Mouse (Mus musculus) thymus, adult 18-20 months (tissue): ENCODE measurements at regions not wholly inside any gene's neighbourhood (a gene's known extent, or its start where the extent isn't known, plus 50 kb on each side); places are given as distances from the start of the nearest gene placed in this dataset.

Source experiments
- DNase-seq, 2 experiments: peaks; one replicate each; pipeline ENCODE4 v3.0.0; 2022; ENCODE audit warnings: mixed read lengths in 2 of 2

DNA sequence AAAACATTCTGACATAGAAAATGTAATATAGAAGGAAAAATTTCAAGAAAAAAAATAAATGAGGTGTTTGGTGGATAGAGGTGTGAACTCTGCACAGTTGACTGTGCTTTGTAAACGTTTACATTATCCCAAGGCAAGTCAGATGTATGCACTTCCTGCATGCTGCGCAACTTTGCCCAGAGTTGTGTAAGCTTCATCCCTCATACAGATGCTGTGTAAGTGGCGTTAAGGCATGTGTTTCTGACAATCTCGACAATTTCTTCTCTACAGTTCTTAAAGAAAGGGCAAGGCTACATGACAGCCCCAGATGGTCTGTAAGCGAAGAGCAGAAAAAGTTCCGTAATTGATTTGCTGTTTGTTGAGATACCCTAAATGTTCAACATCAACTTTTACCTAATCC, 476.6 kb upstream of the Pitx2 start:
- DNase-seq, result no peak

DNA sequence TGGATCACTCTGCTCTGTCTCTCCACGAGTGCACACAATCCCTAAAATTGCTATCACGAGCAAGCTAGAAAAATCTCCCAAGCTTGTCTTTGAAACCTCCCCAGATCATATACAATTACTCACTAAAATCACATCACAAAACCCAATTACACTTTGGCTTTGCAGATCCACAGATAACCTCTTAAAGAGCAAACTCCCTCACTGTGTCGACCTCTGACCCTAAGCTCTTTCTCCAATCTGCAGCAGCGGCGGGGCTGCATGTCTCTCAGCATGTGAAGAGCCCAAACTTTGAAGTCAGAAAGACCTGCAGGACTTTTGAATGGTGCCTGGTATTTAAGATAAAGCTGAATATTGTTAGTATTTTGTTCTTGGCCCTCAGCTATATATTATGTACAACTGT, 479.4 kb upstream of the Pitx2 start:
- no peak for DNase-seq

DNA sequence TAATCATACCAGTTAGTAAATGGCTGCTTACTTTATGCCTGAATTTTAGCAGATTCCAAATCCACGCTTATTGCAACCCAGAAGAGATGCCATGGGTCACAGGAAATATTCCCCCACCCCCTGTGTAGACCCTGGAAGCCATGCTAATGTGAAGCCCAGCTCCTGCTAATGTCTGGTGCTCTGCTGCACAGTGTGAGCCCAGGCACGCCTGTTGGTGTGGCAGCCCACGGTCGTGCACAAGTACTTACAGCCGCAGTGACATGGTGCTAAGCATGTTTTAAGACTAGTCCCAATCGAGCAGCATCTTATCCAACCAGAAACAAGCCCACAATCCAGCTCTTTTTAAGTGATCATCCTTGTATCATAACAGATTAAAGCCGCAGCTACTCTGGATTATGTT, 480.5 kb upstream of the Pitx2 start:
- DNase-seq, result no peak

DNA sequence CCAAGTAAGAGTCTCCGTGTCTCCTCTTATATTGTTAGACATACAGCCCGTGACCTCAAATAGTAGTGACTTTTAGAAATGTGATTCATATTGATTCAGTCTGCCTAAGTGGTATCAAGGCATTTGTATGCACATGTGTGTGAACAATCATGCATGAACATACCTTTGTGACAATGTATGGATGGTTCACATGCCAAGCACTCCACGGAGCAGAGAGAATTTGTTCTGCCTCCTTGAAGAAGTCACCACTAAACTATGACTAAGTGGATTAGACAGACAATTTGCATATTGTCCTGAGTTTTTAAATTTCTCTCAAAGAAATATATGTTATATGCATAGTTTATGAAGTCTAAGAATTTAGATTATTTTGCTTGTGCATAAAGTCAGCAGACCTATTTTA, 492.4 kb upstream of the Pitx2 start:
- DNase-seq, result no peak

DNA sequence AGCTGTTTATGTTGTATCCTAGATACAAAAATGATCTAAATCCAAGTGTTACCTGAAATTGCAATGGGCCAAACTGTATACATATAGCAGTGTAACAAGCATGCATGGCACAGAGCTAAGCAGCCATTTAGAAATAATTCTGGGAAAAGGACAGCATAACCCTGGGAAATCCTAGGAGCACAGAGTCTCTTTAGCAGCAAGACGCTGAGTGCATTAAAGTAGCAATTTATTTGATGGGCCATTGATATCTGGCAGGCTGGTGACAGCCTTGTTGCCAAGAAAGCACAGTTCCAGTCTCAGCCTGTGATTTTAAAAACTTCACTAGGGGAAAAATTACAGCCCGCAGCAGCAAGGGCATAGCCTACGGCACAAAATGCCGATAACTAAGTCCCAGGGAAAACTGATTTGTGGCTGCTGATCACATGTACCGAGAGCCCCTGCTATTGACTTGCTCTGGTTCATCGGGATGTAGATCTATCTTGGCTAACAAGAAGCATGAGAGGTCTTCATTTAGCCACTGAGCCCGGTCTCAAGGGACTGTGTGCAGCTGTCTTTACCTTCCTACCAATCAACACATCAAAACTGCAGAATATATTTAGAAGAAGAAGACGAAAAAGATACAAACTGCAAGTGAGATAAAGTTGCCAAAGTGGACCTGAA, 531.1 kb upstream of the Pitx2 start:
- no peak for DNase-seq

DNA sequence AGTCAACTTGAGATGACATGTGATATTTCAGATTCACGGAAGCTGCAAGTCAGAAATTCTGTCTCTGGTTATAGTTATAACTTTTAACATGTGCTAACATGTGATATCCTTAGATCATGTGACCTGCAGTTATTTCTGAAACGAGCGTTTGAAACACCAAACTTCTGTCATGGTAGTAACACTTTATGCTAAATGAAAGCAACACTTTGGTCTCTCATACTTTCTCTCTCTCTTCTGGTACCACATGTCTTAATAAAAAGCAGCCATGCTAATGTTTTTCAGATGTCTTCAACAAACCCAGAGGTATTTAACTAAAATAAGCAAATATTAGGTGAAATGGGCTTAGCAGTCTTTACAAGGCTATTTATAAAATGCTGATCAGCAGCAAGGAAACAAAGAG, 534.5 kb upstream of the Pitx2 start:
- no peak for DNase-seq

DNA sequence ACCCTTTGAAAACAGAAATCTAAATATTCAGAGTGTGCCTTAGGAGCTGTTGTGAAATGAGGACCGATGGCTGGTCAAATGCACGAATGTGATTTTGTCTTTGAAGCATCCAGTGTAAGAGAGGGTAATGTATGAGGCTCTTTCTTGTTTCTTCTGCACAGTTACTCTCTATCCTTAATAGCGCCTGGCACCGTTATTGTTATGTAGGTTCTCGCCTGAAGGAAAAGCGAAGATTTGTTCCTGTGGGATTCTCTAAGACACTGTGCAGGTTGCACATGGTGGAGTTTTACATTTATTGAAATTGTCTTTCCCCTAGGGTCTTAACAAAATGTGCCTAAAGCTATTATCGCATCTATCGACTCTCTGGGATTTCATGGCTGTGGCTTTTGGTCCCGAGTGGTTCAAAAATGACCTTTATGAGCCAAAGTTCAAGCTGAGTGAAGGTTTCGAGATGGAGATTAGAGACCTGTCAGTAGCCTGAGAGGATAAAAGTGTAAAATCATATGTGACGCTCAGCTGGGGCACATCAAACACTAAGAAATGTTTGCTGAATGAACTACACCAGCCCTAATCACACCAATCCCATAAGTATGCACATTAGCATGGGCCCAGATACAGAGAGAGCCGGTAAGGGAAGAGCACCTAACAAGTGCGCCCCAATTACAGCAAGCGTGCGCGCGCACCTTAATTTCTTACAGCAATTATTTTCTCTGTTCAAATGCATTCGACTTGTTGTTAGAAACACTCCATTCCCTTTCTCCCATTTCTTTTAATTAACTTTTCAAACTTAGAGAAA, 562.5 kb upstream of the Pitx2 start:
- DNase-seq, result no peak

DNA sequence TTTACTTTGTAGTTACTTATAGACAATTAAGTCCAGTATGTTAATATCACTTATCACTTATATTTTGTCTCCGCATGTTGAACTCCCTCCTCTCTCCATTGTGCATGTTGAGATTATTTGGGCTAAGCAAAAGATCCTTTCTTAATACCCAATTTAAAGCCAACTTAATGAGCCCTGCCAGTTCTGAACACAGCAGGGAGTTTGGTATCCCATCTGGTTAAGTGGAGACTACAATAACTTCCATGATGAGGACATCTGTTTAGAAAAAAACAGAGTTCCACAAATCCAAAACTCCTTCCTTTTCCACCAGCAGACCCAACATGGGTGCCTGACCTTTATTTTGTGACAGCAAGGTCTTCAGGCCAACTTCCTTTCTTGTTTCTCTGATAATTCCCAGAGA, 572.0 kb upstream of the Pitx2 start:
- DNase-seq, result no peak

DNA sequence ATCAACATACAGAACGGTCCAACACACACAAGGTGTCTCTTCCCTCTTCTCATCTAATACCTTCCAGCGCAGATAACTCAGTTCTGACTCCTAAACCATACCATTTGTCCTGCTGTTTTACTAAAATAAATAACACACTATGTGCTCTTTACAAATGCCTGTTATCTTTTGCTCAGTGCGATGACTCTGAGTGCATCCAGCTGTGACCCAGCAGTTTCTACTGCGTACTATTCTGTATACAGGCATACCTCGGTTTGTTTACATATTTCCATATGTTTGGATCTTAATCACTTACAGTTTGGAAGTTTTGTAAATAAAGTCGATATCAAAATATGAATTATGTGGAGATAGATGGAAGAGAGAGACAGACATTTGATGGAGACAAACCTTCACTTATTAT, 583.0 kb upstream of the Pitx2 start:
- no peak for DNase-seq

DNA sequence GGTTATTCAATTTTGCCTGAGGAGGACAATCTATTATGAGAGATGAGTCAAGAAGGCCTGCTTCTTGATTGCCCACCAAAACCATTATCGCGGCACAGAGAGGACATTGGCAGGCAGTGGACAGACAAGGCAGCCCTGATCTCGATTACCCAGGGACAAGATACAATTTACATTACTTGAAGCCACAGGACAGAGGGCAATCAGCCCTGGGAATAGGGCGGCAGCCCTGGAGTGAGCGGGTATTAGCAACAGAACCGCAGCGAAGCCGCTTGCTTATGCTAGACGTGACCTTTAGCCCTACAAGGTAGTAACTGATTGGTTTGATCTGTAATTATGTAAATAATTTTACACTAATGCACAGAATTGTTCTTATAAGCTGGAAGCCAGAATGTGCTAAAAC, 586.0 kb upstream of the Pitx2 start:
- DNase-seq, result no peak

DNA sequence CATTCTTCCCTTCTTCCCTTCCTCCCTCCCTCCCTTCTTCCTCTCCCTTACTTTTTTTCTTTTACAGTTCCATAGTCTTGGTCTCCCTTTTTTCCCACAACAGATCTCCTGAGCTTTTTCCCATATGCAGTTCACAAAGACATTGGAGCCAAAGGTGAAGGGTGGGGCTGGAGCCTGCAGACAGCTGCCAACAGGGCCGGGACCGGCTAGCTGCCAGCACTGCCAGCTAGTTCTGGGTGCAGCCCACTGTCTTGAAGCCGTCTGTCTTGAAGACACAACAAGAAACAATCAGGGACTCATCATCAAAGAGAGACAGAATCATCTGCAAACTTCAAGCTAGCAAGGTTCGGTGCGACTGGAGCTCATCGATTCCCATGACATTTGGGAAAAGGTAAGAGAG, 588.9 kb upstream of the Pitx2 start:
- DNase-seq, result no peak

DNA sequence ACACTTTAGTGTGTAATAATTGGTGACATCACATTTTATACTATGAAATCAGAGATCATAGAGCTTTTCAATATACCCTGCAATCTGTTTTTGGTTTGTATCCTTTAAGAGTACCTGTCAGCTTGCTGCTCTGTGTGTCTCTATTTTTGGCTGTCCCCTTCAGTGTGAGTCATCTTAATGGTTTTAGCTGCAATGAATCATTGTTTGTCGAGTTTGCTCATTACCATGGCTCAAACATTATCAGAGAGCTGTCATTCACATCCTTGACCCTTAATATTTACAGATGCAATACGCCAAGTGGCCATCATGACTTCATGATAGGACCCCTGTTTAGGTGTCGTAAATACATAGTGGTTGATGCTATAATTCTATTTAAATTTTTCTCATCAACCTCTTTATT, 591.0 kb upstream of the Pitx2 start:
- no peak for DNase-seq

DNA sequence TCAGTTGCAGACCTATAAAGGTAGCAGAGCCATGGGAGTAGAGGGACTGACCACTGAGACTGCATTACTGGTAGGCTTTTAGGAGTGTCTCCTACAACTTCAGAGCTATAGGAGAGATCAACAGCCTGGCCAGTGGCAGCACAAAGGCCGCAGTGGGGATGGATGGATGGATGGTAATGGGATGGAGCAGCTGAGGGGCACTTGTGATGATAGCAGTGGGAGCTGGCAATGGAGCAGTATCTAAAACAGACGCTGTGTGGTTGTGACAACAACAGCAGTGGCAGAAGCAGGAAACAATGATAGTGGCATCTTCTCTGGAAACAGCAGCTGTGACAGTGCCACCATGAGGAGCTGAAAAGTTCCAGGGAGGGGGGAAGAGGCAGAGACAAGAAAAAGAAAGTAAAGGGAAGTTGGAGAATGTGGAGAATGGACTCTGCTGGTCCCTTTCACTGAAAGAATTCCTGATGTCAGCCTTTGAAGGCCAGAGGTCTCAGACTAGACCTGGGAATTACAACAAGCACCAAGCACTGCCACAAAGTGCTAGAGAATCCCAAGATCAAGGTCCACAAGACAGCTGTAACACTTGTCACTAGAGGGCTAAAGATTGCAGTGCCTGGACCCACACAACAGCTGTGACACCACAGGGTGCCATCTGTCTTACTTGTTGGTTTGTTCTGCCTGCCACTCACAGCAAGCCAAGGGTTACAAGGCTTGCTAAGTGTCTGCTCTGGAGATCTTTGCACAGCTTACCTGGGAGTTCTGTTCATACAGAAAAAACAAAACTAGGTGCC, 624.1 kb upstream of the Pitx2 start:
- DNase-seq, result no peak

DNA sequence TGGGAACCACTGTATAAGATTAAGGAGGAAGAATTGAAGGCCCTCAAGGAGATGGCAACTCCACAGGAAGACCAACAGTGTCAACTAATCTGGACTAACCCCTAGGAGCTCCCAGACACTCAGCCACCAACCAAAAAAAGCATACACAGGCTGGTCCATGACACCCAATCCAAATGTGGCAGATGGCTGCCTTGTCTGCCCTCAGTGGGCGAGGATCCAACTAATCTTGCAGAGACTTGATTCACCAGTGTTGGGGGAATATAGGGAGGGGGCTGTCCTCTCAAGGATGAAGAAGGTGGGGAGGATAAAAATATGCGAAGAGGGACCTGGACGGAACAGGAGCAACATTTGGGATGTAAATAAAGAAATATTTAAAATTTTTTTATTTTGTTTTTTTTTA, 629.1 kb upstream of the Pitx2 start:
- DNase-seq, result no peak

DNA sequence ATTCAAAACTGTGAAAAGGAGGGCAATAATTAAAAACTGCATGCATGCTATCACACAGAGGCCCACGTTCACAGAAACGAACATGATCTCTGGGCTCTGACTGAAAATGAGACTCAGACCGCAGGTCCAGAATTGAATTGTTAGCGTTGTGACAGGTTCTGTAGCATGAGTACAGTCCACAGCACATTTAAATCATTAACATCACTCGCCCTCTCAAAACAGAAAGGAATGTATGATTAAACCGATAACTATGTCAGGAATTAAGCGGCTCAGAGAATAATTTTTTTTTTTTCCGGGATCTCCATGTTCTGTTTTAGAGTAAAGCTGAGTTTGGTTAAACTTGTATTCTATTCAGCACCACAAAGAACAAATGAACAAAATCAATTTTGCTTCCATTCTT, 634.3 kb upstream of the Pitx2 start:
- no peak for DNase-seq

DNA sequence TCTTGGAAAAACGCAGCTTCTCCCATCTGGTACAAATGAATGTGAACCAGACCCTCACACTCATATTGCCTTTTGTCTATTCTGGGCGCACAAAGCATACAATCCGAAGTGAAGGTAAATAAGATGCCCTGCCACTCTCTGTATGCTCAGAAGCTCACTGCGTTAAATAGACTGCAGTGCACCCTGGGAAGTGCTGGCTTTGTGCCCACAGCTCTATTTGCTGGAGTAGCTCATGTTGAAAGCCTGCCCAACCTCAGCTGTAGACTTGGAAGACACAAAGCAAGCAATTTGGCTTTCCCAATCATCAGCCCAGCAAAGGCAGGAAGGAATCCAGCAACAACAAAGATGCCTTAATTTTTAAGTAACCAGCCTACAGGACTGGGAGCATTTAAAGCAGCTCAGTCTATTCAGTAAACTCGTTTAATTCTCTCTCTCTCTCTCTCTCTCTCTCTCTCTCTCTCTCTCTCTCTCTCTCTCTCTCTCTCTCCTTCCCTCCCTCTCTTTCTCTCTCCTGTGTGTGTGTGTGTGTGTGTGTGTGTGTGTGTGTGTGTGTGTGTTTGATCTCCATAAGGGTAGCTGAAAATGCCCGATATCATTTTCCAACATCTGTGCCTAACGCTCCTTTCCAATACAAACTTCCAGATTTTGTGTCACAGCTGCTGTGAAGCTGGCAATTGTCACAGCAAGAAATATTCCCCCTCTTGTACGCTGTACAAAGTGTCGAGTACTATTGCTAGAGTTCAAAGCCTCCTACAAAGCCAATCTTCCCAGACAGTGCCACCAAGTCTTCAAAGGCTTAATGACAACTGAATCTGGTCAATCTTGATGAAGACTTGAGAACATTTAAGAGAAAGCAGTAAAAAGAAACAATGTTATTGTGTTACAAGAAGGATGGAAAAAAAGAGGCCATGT, 650.5 kb upstream of the Fam241a start:
- no peak for DNase-seq

DNA sequence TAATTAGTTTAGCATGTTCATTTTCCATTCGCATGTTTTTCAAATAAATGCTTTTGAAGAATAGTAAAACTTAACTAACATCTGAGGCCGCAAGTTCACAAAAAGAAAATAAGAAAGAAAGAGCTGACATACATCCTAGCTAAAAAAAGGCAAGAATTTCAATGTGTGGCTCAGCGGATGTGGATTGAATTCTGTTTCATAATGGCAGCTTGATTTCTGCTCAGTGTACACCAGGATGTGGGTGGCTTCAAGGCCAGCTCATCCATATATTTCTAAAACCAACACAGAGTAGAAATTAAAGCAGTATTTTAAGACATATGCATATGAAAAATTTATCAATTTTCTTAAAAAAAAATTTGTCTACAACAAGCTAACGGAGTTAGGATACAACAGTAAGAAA, 629.3 kb upstream of the Fam241a start:
- no peak for DNase-seq

DNA sequence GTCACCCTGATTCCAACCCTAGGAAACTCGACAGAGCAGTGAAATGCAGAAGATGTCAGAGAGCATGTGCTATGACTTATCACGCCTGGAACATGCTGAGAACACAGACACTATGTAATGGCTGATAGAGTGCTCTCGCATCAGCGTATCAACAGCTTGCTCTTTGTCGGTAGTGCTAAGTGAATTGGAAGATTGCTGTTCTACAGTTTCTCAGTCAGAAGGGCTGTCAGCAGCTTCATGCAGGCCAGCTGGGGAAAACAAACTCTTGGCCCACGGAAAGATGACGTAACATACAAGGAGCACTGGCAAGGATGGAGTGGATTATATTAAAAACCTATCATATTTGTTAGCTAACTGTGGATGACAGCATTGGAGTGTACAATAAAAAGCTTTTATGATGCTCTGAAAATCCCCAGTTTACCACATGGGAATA, 624.6 kb upstream of the Fam241a start:
- no peak for DNase-seq

DNA sequence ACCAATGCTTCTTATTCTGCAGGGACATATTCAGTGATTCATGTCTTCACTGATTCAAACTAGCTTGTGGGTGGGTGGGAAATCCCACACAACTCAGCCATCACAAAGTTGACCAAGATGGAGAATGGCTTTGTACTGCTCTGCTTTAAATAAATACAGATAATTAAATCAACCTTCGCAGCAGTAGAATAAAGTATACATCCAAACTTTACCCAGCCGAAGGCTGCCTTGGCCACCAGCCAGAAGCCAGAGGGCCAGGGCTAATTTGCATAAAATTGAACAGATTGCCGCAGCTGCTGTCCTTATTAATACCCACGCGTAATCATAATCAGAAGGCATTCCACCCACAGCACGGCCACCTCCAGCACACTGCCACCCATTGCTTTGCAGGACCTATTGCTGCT, 623.8 kb upstream of the Fam241a start:
- no peak for DNase-seq

DNA sequence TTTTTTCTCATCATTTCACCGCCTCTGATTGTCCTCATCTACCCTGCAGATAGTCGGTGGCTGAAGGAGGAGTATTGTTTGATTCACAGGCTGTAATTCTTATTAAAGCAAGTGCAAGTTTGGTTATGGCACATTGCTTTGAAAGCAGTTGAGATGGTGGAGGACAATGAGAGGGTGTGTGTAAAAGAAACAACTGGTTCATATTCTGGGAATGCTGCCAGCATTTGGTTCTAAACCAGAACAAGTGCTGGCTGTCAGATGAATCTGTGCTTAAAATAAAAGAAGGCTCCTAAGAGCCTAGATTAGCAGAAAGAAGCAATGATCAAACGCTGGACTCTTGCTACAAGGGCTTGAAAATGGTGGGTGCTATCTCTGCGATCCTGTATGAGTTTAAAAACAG, 622.7 kb upstream of the Fam241a start:
- no peak for DNase-seq

DNA sequence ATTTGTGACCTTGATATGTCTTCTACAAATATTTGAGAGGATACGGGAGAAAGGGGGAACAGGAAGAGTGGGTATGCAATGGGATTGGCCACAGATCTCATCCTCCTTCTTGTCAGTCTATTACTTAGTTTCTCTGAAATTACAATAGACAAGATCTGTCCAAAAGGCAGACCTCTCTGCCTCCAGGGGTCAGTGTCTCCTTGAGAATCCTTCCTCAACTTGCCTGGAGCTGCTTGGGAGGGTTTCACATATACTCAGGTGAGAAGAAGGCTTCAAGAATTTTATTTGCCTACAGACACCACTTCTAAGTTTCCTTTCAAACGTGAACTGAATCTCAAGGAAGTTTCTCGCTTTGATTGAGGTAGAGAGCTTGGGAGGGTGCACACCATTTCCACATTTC, 575.0 kb upstream of the Fam241a start:
- DNase-seq, result no peak

DNA sequence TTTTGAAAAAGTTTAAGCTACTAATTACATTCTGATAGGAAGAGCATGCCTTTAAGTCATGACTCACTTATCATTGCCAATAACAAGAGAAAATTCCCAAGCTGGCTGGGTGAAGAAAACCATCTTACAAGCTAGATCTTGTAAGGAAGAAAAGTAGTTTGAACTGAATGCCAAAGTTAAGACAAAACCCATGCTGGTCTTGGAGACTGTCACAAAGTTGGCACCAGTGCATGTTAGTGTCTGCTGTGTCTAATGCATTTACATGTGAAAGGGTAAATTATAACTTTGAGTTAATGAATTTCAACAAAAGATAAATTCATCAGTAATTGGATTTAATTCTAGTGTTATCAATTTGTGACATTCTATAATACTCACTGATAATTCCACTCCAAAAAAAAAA, 533.6 kb upstream of the Fam241a start:
- no peak for DNase-seq

DNA sequence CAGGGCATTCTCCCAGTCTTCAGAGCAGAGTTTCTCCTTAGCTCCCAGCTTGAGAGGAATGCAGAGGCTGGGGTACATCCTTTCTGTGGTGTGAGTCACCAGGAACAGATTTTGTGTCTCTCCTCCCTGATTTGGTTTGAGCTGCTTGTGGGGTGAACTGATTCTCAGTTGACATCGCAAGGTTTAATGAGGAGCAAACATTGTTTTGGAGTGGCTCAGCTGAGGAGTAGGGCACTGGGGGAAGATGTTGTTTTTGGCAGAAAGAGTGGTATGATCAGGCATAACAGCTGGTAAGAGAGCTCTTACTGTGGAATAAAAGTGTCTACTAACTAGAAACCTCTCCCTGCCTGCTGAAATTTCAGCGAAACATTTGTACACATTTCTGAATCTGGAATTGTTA, 519.4 kb upstream of the Fam241a start:
- DNase-seq, result no peak
